Mouse (Mus musculus) bone marrow macrophage, adult 2 months (primary cell): Measurements from ENCODE around the gene Vmn1r29. TPM values are rescaled to one million over a fixed set of nuclear protein-coding genes. Genes with fewer than 3 reads are reported as not detected.
"Not testable (repeated sequence)": the region's sequence is repeated elsewhere in the genome, so short reads cannot be mapped to it uniquely, and the experiment has no call there.

Experiments used
- H3K27ac ChIP-seq: 2 replicates; pipeline ENCODE4 v1.5.1; 2012; ENCODE audit warnings: low read depth, low read length; ENCODE audit not compliant: insufficient read depth
- H3K4me1 ChIP-seq: 2 replicates; pipeline ENCODE4 v1.6.1; 2012; ENCODE audit warnings: low read length; ENCODE audit not compliant: control insufficient read depth, insufficient read depth
- H3K4me3 ChIP-seq: 2 replicates; pipeline ENCODE4 v1.5.1; 2012; ENCODE audit warnings: mild to moderate bottlenecking, low read length, moderate library complexity; ENCODE audit not compliant: insufficient read depth
- CTCF ChIP-seq: IDR thresholded peaks from 2 replicates; pipeline ENCODE4 v1.5.1; 2012; ENCODE audit warnings: low read depth, mild to moderate bottlenecking, low read length, moderate library complexity
- POLR2A ChIP-seq: IDR thresholded peaks from 2 replicates; pipeline ENCODE4 v1.6.1; 2012; ENCODE audit warnings: mild to moderate bottlenecking, low read depth, low read length, borderline replicate concordance
- polyA plus RNA-seq: library from polyadenylated mRNA; stranded (reverse); fragments of >200 nt; gene quantifications from 2 replicates; pipeline ENCODE4 v1.2.4, GENCODE M21; 2012; ENCODE audit not compliant: missing spikeins, insufficient read depth, insufficient read length

The Vmn1r29 gene
- not detected in 2 replicates for polyA plus RNA-seq

- TF ChIP-seq POLR2A (no peak), CTCF (no peak)
- Histone ChIP-seq H3K4me1 (no peaks in the 10 kb centered on the region), H3K4me3 (no peak within 1 kb of the TSS), H3K27ac (no peak within 1 kb of the TSS)
These were observed at the start of gene Vmn1r29 for GRCm38 (mm10) chr6:58301249-58301648. Gene Vmn1r29 (plus strand): TSS chr6:58301549.

- Histone ChIP-seq H3K4me1 (no peaks in the 10 kb centered on the region), H3K4me3 (no peak within 1 kb of the TSS), H3K27ac (no peak within 1 kb of the TSS)
- TF ChIP-seq CTCF: no peak
- TF ChIP-seq POLR2A: no peak
These were observed 39.6 kb upstream of the Vmn1r29 start, which contains the start of gene Vmn1r28 for GRCm38 (mm10) chr6:58261737-58262136. Gene Vmn1r28 (plus strand): TSS chr6:58262037.

- H3K4me3 ChIP-seq, H3K27ac ChIP-seq, H3K4me1 ChIP-seq: not testable (repeated sequence)
These were observed 21.7 kb upstream of the Vmn1r29 start for GRCm38 (mm10) chr6:58279661-58280060.

- H3K4me3 ChIP-seq: no peak overlapping the region
- TF ChIP-seq CTCF (no peak), POLR2A (no peak)
- H3K4me1 ChIP-seq: no peaks in the 10 kb centered on the region
- H3K27ac ChIP-seq: no peak overlapping the region
These were observed 9.1 kb upstream of the Vmn1r29 start for GRCm38 (mm10) chr6:58292201-58292600.

- H3K4me1 ChIP-seq, H3K27ac ChIP-seq: not testable (repeated sequence)
These were observed 2.8 kb upstream of the Vmn1r29 start for GRCm38 (mm10) chr6:58298511-58298910.

GRCm38 (mm10) chr6:58330686-58331085 is 29.3 kb downstream of the Vmn1r29 start:
- not testable (repeated sequence) for H3K4me1 ChIP-seq, H3K27ac ChIP-seq, H3K4me3 ChIP-seq

More at GRCm38 (mm10) chr6:58298511-58298910, 2.8 kb upstream of the Vmn1r29 start:
- not testable (repeated sequence) for H3K4me3 ChIP-seq

Other genes with a start within 250 kb of the Vmn1r29 start
- not detected in 2 replicates for gene Vmn1r27, start 82.7 kb upstream of the Vmn1r29 start, polyA plus RNA-seq
- gene Vmn1r28, start 39.5 kb upstream of the Vmn1r29 start, polyA plus RNA-seq: not detected in 2 replicates
- gene Vmn1r30, start 141.8 kb downstream of the Vmn1r29 start, polyA plus RNA-seq: not detected in 2 replicates
- not detected in 2 replicates for gene Vmn1r31, start 173.8 kb downstream of the Vmn1r29 start, polyA plus RNA-seq